Mouse (Mus musculus) embryonic fibroblast, embryonic 13.5 days (primary cell): Measurements from ENCODE around the gene Hivep1. TPM values are rescaled to one million over a fixed set of nuclear protein-coding genes. Genes with fewer than 3 reads are reported as not detected.

Experiments
- H3K27ac ChIP-seq: 2 replicates; pipeline ENCODE4 v1.5.1; 2012; ENCODE audit warnings: low read length, control low read depth, inconsistent platforms; ENCODE audit not compliant: insufficient read depth
- H3K4me1 ChIP-seq: 2 replicates; pipeline ENCODE4 v1.6.1; 2011; ENCODE audit warnings: low read length; ENCODE audit not compliant: control insufficient read depth, insufficient read depth
- H3K4me3 ChIP-seq: 2 replicates; pipeline ENCODE4 v1.5.1; 2011; ENCODE audit warnings: mild to moderate bottlenecking, control low read depth, low read length; ENCODE audit not compliant: insufficient read depth
- CTCF ChIP-seq: IDR thresholded peaks from 2 replicates; pipeline ENCODE4 v1.5.1; 2011; ENCODE audit warnings: mild to moderate bottlenecking, control low read depth, low read length, moderate library complexity, borderline replicate concordance; ENCODE audit not compliant: insufficient read depth
- POLR2A ChIP-seq: IDR thresholded peaks from 2 replicates; pipeline ENCODE4 v1.6.1; 2011; ENCODE audit warnings: low read depth, mild to moderate bottlenecking, control low read depth, low read length, moderate library complexity
- polyA plus RNA-seq: library from polyadenylated mRNA; stranded (reverse); fragments of >200 nt; gene quantifications from 2 replicates; pipeline ENCODE4 v1.2.4, GENCODE M21; 2011; ENCODE audit warnings: low read depth; ENCODE audit not compliant: missing spikeins, insufficient read length

Gene Hivep1
- polyA plus RNA-seq, 1 experiment, result 21.0 TPM

DNA sequence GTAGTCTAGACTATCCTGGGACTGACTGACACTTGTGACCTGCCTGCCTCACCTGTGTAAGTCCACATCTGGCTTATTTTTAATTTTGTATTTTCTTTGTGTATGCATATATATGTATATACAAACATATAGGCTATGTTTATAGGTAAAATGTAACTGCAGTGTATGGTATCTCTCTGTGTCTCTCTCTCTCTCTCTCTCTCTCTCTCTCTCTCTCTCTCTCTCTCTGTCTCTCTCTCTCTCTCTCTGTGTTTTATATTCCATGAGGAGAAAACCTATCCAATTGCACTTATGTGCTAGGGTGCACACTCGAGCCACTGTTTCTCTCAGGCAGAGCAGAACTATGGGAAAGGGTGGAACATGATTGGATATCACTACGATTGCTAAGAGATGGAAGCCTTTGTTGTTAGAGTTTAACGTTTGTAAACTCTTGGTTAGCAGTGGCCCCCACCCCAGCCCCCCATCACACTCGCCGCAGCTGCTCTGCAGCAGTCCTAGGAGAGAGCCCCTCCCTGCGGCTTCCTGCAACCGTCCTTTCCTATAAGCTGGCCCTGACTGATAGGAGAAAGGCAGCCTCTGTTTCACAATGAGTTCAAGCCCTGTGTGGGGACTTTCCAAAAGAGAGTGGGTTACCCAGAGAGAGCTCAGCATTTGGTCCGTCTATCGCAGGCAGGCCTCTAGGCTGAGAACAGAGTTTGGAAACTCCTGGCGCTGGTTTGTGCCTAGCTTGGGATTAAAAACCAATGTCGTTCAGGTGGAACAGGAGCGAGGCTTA is 41.6 kb downstream of the Hivep1 start:
- Histone ChIP-seq H3K4me3 (no peak overlapping the region), H3K4me1 (peaks cover 2% of the 10 kb centered on the region), H3K27ac (no peak overlapping the region)
- no peak for TF ChIP-seq POLR2A
- no peak for TF ChIP-seq CTCF

DNA sequence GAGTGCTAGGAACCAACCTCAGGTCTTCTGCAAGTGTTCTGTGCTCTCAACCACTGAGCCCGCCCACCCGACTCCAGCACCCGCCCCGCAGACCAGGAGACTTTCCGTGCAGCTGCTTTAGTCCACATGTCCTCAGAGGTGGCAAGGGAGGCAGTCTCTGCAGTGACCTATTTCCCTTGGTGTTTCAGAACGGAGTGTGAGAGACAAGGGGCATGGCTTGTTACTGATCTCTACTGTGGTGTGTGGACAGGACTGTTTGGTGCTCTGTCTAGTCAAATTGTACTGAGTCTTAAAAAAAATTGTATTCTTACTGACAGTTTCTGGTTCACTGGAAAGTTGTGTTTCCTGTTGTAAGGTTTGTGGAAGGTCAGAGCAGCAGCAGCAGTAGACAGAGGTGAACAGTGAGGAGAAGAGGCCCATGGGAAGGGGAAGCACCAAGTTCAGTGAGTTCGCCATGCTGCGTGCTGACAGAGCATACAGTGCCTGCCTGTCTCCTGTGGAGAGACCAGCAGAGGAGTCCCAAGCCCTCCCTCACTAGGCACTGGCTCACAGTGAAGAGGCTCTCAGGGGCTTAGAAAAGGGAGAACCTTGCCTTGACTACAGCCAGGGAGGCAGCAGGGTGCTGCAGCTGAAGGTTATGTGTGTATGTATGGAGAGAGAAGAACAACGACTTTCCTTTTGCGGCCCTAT is 44.1 kb downstream of the Hivep1 start:
- no peak overlapping the region for H3K27ac ChIP-seq
- no peak overlapping the region for H3K4me3 ChIP-seq
- TF ChIP-seq POLR2A (no peak), CTCF (no peak)
- peaks cover 5% of the 10 kb centered on the region for H3K4me1 ChIP-seq

DNA sequence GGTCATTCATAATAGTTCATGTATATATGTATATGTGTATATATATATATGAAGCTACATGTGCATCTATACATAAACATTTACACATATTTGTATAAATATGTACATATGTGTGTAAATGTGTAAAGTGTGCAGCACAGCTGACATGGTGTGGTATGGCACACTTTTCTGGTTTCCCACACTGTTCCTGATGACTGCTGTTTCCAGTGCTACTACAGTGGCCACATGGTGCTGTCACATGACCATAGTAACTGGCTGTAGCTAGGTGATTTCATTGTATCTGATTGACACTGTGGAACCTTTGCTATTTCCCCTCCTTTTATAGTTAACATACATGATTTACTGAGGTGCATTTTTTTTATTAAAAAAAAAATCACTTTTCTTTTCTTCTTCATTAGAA is 45.3 kb downstream of the Hivep1 start:
- TF ChIP-seq POLR2A (no peak), CTCF (no peak)
- H3K4me1 ChIP-seq, result peaks cover 6% of the 10 kb centered on the region

DNA sequence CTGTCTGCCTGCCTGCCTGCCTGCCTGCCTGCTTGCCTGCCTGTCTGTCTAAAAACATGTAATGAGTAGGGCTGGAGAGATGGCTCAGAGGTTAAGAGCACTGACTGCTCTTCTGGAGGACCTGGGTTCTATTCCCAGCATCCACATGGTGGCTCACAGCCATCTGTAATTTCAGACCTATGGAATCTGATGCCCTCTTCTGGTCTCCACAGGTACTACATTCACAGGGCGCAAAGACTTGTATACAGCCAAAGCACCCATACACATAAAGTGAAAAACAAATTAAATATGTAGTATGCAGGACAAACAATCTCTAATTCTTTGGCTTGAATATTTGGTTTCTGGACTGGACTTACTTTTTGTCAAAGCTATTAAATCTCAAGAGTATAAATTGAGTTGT is 46.7 kb downstream of the Hivep1 start:
- Histone ChIP-seq H3K27ac (no peak overlapping the region), H3K4me3 (no peak overlapping the region)
- no peak for TF ChIP-seq POLR2A

More for the DNA sequence above, 45.3 kb downstream of the Hivep1 start:
- H3K4me3 ChIP-seq, result no peak overlapping the region
- H3K27ac ChIP-seq, result no peak overlapping the region

DNA sequence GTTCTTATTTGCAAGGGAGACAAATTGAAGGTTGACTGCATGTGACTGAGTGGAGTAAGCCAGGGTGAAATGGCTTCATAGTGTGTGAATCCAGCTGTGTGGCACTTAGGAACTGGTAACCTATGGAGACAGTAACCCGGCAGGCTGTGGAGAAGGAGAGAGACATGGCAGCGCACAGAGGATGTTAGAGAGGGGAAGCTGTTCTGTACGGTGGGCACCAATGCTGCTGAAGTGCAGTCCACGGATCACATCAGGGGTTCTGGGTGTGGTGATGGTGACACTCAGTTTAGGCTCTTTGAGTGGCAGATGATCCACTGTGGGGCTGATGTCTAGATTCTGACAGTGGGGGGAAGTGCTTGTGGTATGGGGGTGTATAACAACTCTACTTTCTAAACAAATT is 47.7 kb downstream of the Hivep1 start:
- Histone ChIP-seq H3K27ac (no peak overlapping the region), H3K4me1 (peaks cover 8% of the 10 kb centered on the region), H3K4me3 (no peak overlapping the region)
- TF ChIP-seq CTCF (no peak), POLR2A (no peak)

More for the DNA sequence above, 46.7 kb downstream of the Hivep1 start:
- H3K4me1 ChIP-seq, result peaks cover 8% of the 10 kb centered on the region

DNA sequence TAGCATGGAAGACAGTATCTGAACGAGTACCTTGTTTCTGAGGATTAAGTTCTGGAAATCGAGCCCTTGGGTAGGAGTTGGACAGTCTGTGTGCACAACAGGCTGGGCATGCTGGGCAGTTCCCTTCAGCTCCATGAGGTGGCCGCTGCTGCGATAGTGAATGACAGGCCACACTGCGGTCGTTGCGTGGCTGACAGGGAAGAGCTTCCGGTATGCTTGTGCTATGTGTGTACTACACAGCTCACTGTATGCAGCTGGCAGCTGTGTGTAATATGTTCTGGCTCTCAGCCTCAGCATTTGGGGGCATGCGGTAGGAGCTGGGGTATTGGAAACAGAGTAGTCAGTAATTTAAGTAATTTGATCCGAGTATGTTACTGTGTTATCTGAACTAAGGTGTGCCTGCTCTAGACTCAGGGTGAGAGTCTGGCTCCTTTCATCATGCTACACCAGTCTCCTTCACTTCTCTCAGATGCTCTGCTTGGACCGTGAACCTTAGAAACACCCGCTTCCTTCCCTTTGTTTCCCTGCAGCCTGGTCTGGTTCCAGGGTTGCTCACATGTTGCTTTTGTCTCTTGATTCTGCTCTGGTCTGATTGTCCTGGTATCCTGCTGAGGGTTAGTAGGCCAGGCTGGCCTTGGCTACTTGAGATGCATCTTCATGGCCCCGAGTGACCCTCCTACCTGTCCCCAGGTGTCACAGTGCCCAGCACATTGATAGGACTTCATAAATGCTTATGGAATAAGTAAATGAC is 49.8 kb downstream of the Hivep1 start:
- Histone ChIP-seq H3K4me1 (peaks cover 8% of the 10 kb centered on the region), H3K27ac (no peak overlapping the region), H3K4me3 (no peak overlapping the region)
- TF ChIP-seq CTCF (peak; percentile 23; the same call in 1 of the 2 replicates), POLR2A (no peak)

DNA sequence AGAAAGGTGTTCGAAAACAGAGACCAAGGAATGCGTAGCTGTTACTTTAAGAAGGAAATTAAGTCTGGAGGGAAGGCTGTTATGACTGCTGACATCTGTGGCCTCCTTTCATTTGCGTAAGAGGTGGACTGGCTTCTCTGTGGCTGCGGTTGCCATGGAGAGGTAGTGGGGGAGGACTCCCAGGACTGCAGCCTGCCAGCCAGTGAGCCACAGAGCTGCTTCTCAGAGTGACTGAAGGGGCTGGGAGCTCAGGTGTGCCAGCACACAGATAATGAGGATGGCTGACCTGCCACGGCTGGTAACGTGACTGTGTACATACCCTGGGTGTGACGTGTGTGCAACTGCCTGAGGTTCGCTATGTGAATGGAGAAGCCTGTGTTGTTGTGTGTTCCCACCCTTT is 51.2 kb downstream of the Hivep1 start:
- TF ChIP-seq POLR2A, result no peak
- no peak for TF ChIP-seq CTCF
- Histone ChIP-seq H3K4me3 (no peak overlapping the region), H3K4me1 (peaks cover 12% of the 10 kb centered on the region), H3K27ac (no peak overlapping the region)

DNA sequence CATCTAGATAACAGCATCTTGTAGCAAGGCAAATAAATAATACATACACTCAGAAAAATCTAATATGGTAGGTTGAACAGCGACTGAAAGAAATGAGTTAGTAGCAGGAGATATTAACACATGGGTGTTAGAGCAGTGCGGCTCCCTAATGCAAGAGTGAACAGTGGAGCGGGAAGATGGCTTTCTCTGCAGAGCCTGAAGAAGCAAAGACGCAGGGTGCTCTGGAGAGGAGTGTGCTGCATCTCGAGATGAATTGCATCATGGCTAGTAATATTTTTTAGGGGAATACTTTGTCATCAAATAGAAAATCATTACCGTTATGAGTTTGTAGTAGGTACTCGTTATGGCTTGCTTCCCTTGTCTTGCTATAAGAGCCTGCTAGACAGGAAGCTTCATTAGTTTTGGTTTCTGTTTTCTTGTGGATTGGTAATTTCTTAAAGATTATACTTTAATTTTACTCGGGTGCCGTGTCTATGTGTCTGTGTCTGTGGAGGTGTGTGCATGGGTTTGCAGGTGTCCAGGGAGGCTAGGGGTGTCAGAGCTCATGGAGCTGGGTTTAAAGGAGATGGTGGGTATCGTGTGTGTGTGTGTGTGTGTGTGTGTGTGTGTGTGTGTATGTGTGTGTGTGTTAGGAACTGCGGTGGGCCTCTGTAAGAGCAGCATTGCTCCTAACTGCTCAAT is 51.8 kb downstream of the Hivep1 start:
- H3K27ac ChIP-seq, result no peak overlapping the region
- TF ChIP-seq POLR2A (no peak), CTCF (no peak)
- peaks cover 16% of the 10 kb centered on the region for H3K4me1 ChIP-seq
- no peak overlapping the region for H3K4me3 ChIP-seq

DNA sequence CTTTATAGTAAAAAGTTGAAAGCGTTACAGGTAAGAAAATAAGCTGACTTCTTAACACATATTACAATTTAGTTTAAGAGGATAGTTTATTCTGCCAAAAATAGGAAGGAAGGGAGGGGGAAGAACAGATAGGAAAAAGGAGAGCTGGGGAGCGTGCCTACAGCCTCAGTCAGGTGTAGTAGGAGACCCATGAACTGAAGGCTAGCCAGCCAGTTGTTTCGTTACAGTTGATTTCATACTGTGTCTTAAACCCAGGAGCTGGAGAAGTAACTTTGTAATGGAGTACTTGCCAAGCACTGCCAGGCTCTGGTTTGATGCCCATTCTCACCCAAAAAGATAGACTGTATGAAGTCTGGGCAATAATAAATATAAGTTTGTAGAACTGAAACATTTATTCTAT is 52.5 kb downstream of the Hivep1 start:
- H3K4me3 ChIP-seq, result no peak overlapping the region
- H3K27ac ChIP-seq, result no peak overlapping the region
- H3K4me1 ChIP-seq, result peaks cover 20% of the 10 kb centered on the region
- TF ChIP-seq CTCF (no peak), POLR2A (no peak)
